Mouse (Mus musculus): Measurements from ENCODE around the gene Trim38. TPM values are rescaled to one million over a fixed set of nuclear protein-coding genes. Genes with fewer than 3 reads are reported as not detected.
"Not testable (repeated sequence)": the region's sequence is repeated elsewhere in the genome, so short reads cannot be mapped to it uniquely, and the experiment has no call there.

Gene Trim38
- polyA plus RNA-seq, 1 experiment from 2014 or later = 0.12 TPM

DNA sequence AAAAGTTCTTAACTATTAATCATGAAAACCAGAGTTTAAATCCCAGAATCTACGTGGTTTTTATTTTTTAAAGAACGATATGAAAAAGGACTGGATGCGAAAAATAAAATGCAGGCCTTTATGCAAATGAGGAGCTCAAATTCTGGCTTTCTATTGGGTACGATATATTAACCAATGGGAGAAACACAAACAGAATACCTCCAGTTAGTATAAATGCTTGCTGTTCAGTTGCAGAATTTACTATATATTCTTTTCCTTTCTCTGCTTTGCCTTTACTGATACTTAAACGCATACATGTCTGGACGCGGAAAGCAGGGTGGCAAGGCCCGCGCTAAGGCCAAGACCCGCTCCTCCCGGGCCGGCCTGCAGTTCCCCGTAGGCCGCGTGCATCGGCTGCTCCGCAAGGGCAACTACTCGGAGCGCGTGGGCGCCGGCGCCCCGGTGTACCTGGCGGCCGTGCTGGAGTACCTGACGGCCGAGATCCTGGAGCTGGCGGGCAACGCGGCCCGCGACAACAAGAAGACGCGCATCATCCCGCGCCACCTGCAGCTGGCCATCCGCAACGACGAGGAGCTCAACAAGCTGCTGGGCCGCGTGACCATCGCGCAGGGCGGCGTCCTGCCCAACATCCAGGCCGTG lies 18.8 kb upstream of the Trim38 start, which contains the start of gene Hist1h2ab:
Gene Hist1h2ab (plus strand): TSS at position 288 of the 639 bp plus-strand sequence.
- peak within 1 kb of the TSS; percentile 40 for H3K4me3 ChIP-seq (ENCODE audit: low read depth, low read length)
- not testable (repeated sequence) for H3K27me3 ChIP-seq (replicated peaks; ENCODE audit: control insufficient read depth, insufficient read depth, low read length); H3K36me3 ChIP-seq (ENCODE audit: control insufficient read depth, insufficient read depth, low read length); H3K9me3 ChIP-seq (ENCODE audit: control insufficient read depth, low read length)
- ATAC-seq (replicated peaks; ENCODE audit: low FRiP score, low TSS enrichment, low read depth) (peak; percentile 41), DNase-seq (ENCODE audit: low spot score) (peak; percentile 84)
- peak within 1 kb of the TSS; percentile 62 for H3K9ac ChIP-seq (ENCODE audit: low read length)
- H3K4me1 ChIP-seq (replicated peaks; ENCODE audit: control insufficient read depth, insufficient read depth, low read length) = peaks cover 18% of the 10 kb centered on the region
- H3K4me2 ChIP-seq (ENCODE audit: low read length) = peak within 1 kb of the TSS; percentile 56
- under 1% methylated on average over 27 of the region's 47 CpGs for WGBS
- H3K27ac ChIP-seq (ENCODE audit: low read depth) = peak within 1 kb of the TSS; percentile 94

DNA sequence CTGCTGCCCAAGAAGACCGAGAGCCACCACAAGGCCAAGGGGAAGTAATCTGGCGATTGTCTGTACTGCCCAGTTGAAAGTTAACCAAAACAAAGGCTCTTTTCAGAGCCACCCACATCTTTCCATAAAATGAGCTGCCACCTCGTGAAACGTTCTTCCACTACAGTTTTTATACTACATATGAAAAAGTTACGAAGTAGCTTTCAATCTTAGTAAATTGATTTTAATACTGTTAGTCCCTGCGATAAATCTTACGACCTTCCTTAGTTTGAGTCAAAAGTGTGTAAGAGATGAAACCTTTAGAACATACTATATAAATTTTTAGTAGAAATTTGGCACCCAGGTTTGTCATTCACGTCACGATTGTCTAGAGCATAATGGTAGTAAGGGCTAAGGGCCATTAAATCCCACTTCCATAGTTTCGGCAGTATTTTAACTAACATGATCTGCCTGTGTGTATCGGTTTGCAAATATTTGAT lies 18.2 kb upstream of the Trim38 start:
- Histone ChIP-seq H3K4me1 (replicated peaks; ENCODE audit: control insufficient read depth, insufficient read depth, low read length) (peaks cover 18% of the 10 kb centered on the region), H3K9ac (ENCODE audit: low read length) (peak overlapping the region; percentile 62), H3K27ac (ENCODE audit: low read depth) (peak overlapping the region; percentile 94), H3K4me2 (ENCODE audit: low read length) (peak overlapping the region; percentile 56), H3K9me3 (ENCODE audit: control insufficient read depth, low read length) (no peaks in the 10 kb centered on the region), H3K4me3 (ENCODE audit: low read depth, low read length) (peak overlapping the region; percentile 40), H3K27me3 (replicated peaks; ENCODE audit: control insufficient read depth, insufficient read depth, low read length) (no peaks in the 10 kb centered on the region), H3K36me3 (ENCODE audit: control insufficient read depth, insufficient read depth, low read length) (no peaks in the 10 kb centered on the region)
- WGBS = under 1% methylated on average over 11 of the region's 11 CpGs
- no peak for DNase-seq (ENCODE audit: low spot score)
- 0 out of 2 replicates have a peak, but pooled peaks have one; percentile 28 for ATAC-seq (replicated peaks; ENCODE audit: low FRiP score, low TSS enrichment, low read depth)

DNA sequence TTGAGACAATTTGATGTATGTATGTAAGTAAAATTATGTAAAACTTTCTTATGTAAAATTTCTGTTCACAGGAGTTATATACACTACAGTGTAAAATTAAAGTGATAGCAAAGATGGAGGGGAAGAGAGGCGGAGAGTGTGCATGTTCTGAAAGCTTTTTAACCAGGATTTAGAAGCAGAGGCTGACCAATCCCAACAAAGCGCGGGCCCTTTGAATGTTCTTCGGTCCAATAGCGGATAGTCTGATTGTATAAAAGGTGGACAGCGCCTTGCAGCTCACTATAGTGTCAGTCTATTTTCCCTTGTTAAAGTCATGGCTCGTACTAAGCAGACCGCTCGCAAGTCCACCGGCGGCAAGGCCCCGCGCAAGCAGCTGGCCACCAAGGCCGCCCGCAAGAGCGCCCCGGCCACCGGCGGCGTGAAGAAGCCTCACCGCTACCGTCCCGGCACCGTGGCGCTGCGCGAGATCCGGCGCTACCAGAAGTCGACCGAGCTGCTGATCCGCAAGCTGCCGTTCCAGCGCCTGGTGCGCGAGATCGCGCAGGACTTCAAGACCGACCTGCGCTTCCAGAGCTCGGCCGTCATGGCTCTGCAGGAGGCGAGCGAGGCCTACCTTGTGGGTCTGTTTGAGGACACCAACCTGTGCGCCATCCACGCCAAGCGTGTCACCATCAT lies 17.5 kb upstream of the Trim38 start, which contains the start of gene Hist1h3b:
Gene Hist1h3b (plus strand): TSS at position 201 of the 675 bp plus-strand sequence.
- Histone ChIP-seq H3K9ac (ENCODE audit: low read length) (peak within 1 kb of the TSS; percentile 76), H3K4me1 (replicated peaks; ENCODE audit: control insufficient read depth, insufficient read depth, low read length) (peaks cover 18% of the 10 kb centered on the region), H3K4me3 (ENCODE audit: low read depth, low read length) (peak within 1 kb of the TSS; percentile 40), H3K27ac (ENCODE audit: low read depth) (peak within 1 kb of the TSS; percentile 94), H3K4me2 (ENCODE audit: low read length) (peak within 1 kb of the TSS; percentile 57)
- not testable (repeated sequence) for H3K9me3 ChIP-seq (ENCODE audit: control insufficient read depth, low read length); H3K27me3 ChIP-seq (replicated peaks; ENCODE audit: control insufficient read depth, insufficient read depth, low read length); H3K36me3 ChIP-seq (ENCODE audit: control insufficient read depth, insufficient read depth, low read length)
- under 1% methylated on average over 15 of the region's 47 CpGs for WGBS
- peak; percentile 86 for ATAC-seq (replicated peaks; ENCODE audit: low FRiP score, low TSS enrichment, low read depth)
- peak; percentile 94 for DNase-seq (ENCODE audit: low spot score)

DNA sequence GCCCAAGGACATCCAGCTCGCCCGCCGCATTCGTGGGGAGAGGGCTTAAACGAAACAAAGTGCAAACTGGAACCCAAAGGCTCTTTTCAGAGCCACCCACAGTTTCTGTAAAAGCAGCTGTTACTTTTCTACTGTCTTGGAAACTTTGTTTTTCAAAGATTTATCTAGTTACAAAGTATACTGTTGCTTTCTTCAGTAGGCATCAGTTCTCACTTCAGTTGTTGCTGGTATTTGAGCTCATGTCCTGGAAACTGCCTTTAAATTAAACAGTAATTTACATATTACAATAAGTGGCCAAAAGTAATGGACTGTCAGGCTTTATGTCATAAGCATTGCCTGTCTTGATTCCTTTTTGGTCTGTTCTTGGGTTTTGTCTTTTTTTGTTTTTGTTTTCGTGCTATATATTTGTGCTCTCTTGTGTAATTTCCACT lies 17.0 kb upstream of the Trim38 start:
- Histone ChIP-seq H3K36me3 (ENCODE audit: control insufficient read depth, insufficient read depth, low read length) (no peaks in the 10 kb centered on the region), H3K9me3 (ENCODE audit: control insufficient read depth, low read length) (no peaks in the 10 kb centered on the region), H3K9ac (ENCODE audit: low read length) (peak overlapping the region; percentile 76), H3K27ac (ENCODE audit: low read depth) (peak overlapping the region; percentile 90), H3K4me1 (replicated peaks; ENCODE audit: control insufficient read depth, insufficient read depth, low read length) (peaks cover 20% of the 10 kb centered on the region), H3K27me3 (replicated peaks; ENCODE audit: control insufficient read depth, insufficient read depth, low read length) (no peaks in the 10 kb centered on the region), H3K4me2 (ENCODE audit: low read length) (peak overlapping the region; percentile 57), H3K4me3 (ENCODE audit: low read depth, low read length) (peak overlapping the region; percentile 37)
- DNase-seq (ENCODE audit: low spot score) = no peak
- ATAC-seq (replicated peaks; ENCODE audit: low FRiP score, low TSS enrichment, low read depth) = no peak
- 8% methylated on average over 6 of the region's 6 CpGs for WGBS

DNA sequence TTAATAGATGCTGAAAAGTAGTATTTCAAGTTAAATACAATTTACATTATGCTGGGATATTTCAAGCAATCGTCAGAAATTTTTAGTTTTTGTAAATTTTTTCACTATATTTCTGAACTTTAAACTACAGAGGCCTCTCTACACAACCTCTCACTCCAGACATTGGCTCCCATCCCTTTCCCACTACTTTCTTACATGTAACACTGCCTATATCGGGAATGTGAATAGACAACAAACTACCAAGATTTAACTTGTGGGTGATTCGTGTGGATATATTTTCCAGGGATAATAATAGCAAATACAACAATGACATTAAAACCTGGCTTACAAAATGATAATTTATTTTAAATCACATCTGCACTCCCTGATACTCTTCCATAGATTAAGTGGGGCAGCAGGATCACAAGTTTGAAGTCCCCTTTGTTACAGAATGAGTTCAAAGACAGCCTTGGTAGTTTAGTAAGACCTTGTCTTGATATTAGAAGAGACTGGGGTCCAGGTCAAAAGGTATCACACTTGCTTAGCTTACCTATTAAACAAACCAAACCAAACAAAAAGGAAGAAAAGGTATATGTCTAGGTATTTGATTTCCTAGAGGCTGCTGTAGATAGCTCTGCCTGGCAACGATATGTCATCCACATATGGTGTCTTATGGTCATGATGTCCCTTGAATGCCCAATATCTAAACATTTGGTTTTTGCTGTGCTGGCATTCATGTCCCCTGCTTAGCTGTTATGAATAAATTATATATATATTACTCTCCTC lies 16.2 kb upstream of the Trim38 start:
- Histone ChIP-seq H3K9ac (ENCODE audit: low read length) (peak overlapping the region; percentile 76), H3K4me1 (replicated peaks; ENCODE audit: control insufficient read depth, insufficient read depth, low read length) (peaks cover 13% of the 10 kb centered on the region), H3K4me2 (ENCODE audit: low read length) (peak overlapping the region; percentile 57), H3K27me3 (replicated peaks; ENCODE audit: control insufficient read depth, insufficient read depth, low read length) (no peaks in the 10 kb centered on the region), H3K4me3 (ENCODE audit: low read depth, low read length) (peak overlapping the region; percentile 37; the same call in 1 of the 2 replicates), H3K9me3 (ENCODE audit: control insufficient read depth, low read length) (no peaks in the 10 kb centered on the region), H3K27ac (ENCODE audit: low read depth) (peak overlapping the region; percentile 90), H3K36me3 (ENCODE audit: control insufficient read depth, insufficient read depth, low read length) (no peaks in the 10 kb centered on the region)
- DNase-seq (ENCODE audit: low spot score) (peak; percentile 48), ATAC-seq (replicated peaks; ENCODE audit: low FRiP score, low TSS enrichment, low read depth) (no peak)
- WGBS = 53% methylated on average over 4 of the region's 4 CpGs

DNA sequence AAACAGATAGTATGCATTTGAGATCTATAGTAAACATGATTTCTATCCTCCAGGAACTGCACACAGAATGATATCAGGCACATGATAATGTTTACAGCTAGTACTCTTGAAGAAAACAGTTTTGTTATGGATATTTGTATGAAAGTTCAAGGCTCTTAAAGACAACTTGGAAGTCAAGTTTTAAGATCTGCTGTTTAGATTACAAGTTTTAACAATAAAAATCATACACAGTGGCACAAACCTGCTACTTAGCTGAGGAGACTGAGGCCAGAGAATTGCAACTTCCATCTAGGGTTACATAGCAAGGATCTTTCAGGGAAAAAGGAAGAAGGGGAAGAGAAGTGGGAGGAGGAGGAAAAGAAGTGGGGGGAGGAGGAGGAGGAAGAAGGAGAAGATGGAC lies 14.7 kb upstream of the Trim38 start:
- peak; percentile 23 for DNase-seq (ENCODE audit: low spot score)
- no peak overlapping the region for H3K9ac ChIP-seq (ENCODE audit: low read length)

DNA sequence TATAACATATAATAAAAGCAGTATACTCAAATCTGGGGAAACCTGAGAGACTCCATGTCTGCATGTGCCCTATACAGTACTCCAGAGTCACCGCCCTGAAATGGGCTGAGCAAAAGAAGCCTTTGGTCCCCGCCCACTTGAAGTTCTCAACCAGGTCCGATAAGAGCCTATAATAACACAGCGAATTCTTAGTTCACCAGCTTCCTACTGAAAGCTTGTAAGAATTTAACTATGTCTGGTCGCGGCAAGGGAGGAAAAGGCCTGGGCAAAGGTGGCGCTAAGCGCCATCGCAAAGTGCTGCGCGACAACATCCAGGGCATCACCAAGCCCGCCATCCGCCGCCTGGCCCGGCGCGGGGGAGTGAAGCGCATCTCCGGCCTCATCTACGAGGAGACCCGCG lies 12.9 kb upstream of the Trim38 start, which contains the start of gene Hist1h4b:
Gene Hist1h4b (plus strand): TSS at position 224 of the 400 bp plus-strand sequence.
- peak within 1 kb of the TSS; percentile 85 for H3K27ac ChIP-seq (ENCODE audit: low read depth)
- ATAC-seq (replicated peaks; ENCODE audit: low FRiP score, low TSS enrichment, low read depth) (peak; percentile 70), DNase-seq (ENCODE audit: low spot score) (peak; percentile 98)
- peaks cover 9% of the 10 kb centered on the region for H3K4me1 ChIP-seq (replicated peaks; ENCODE audit: control insufficient read depth, insufficient read depth, low read length)
- WGBS = 0% methylated on average over 14 of the region's 22 CpGs
- no peaks in the 10 kb centered on the region for H3K9me3 ChIP-seq (ENCODE audit: control insufficient read depth, low read length)
- peak within 1 kb of the TSS; percentile 39 for H3K4me3 ChIP-seq (ENCODE audit: low read depth, low read length)
- peak within 1 kb of the TSS; percentile 63 for H3K4me2 ChIP-seq (ENCODE audit: low read length)
- H3K27me3 ChIP-seq (replicated peaks; ENCODE audit: control insufficient read depth, insufficient read depth, low read length) = no peaks in the 10 kb centered on the region
- H3K36me3 ChIP-seq (ENCODE audit: control insufficient read depth, insufficient read depth, low read length) = no peaks in the 10 kb centered on the region
- peak within 1 kb of the TSS; percentile 49 for H3K9ac ChIP-seq (ENCODE audit: low read length)

More for the DNA sequence above, 14.7 kb upstream of the Trim38 start:
- H3K9me3 ChIP-seq (ENCODE audit: control insufficient read depth, low read length) = no peaks in the 10 kb centered on the region
- no peaks in the 10 kb centered on the region for H3K36me3 ChIP-seq (ENCODE audit: control insufficient read depth, insufficient read depth, low read length)
- H3K27ac ChIP-seq (ENCODE audit: low read depth) = no peak overlapping the region
- no peak overlapping the region for H3K4me3 ChIP-seq (ENCODE audit: low read depth, low read length)
- H3K27me3 ChIP-seq (replicated peaks; ENCODE audit: control insufficient read depth, insufficient read depth, low read length) = no peaks in the 10 kb centered on the region
- H3K4me2 ChIP-seq (ENCODE audit: low read length) = no peak overlapping the region
- no peak for ATAC-seq (replicated peaks; ENCODE audit: low FRiP score, low TSS enrichment, low read depth)
- H3K4me1 ChIP-seq (replicated peaks; ENCODE audit: control insufficient read depth, insufficient read depth, low read length) = peaks cover 12% of the 10 kb centered on the region

DNA sequence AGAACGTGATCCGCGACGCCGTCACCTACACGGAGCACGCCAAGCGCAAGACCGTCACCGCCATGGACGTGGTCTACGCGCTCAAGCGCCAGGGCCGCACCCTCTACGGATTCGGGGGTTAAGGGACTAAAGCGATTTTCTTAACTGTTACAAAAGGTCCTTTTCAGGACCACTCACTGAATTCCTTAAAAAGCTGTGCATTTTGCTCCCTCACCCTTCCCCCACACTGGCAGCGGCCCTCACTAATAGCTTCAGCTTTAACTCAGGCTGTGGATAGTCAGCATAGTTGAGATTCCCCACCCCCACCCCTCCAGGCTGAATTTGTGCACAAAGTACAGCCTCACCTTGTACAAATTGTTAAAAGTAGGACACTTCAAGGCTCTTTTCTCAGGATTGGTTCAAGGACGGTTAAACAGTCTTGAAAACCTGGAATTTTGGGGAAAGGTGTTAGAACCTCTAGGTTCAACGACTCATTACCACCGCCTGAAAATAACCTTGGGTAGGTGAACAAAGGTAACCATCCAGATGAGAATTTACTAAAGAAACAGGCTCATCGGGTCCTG lies 12.4 kb upstream of the Trim38 start:
- DNase-seq (ENCODE audit: low spot score) (peak; percentile 84), ATAC-seq (replicated peaks; ENCODE audit: low FRiP score, low TSS enrichment, low read depth) (peak; percentile 17)
- Histone ChIP-seq H3K27ac (ENCODE audit: low read depth) (peak overlapping the region; percentile 85), H3K9ac (ENCODE audit: low read length) (peak overlapping the region; percentile 49), H3K9me3 (ENCODE audit: control insufficient read depth, low read length) (no peaks in the 10 kb centered on the region), H3K4me2 (ENCODE audit: low read length) (peak overlapping the region; percentile 63), H3K4me3 (ENCODE audit: low read depth, low read length) (peak overlapping the region; percentile 39), H3K27me3 (replicated peaks; ENCODE audit: control insufficient read depth, insufficient read depth, low read length) (no peaks in the 10 kb centered on the region), H3K36me3 (ENCODE audit: control insufficient read depth, insufficient read depth, low read length) (no peaks in the 10 kb centered on the region), H3K4me1 (replicated peaks; ENCODE audit: control insufficient read depth, insufficient read depth, low read length) (peaks cover 9% of the 10 kb centered on the region)
- WGBS = under 1% methylated on average over 15 of the region's 23 CpGs
